Mouse (Mus musculus): ENCODE data around the gene Gpr84. TPM values are rescaled to one million over a fixed set of nuclear protein-coding genes. Genes with fewer than 3 reads are reported as not detected.

Gpr84 gene
- polyA plus RNA-seq, 1 experiment: 0.05 TPM

GRCm38 (mm10) chr15:103333738-103334137 is 23.3 kb upstream of the Gpr84 start:
- Histone ChIP-seq H3K36me3 (ENCODE audit: control insufficient read depth, insufficient read depth) (no peaks in the 10 kb centered on the region), H3K4me3 (no peak overlapping the region), H3K79me2 (ENCODE audit: control insufficient read depth, insufficient read depth) (no peaks in the 10 kb centered on the region), H3K27me3 (ENCODE audit: control insufficient read depth, insufficient read depth, insufficient read length) (no peaks in the 10 kb centered on the region), H3ac (ENCODE audit: control insufficient read depth, insufficient read length) (no peak overlapping the region), H3K4me2 (ENCODE audit: low read depth) (no peak overlapping the region)
- TF ChIP-seq TCF12 (IDR thresholded peaks at IDR 0.05; ENCODE audit: insufficient read depth, poor library complexity, severe bottlenecking): no peak
- no peak for TF ChIP-seq MYOG (IDR thresholded peaks at IDR 0.05; ENCODE audit: control insufficient read depth in 1 of 3, insufficient read depth in 1 of 3, insufficient read length in 2 of 3, low read depth in 2 of 3)
- TF ChIP-seq MAX (IDR thresholded peaks at IDR 0.05; ENCODE audit: low read depth): no peak

GRCm38 (mm10) chr15:103333081-103333615 is 22.7 kb upstream of the Gpr84 start:
- no peaks in the 10 kb centered on the region for H3K27me3 ChIP-seq (ENCODE audit: control insufficient read depth, insufficient read depth, insufficient read length)
- no peak overlapping the region for H3K4me2 ChIP-seq (ENCODE audit: low read depth)
- H3K36me3 ChIP-seq (ENCODE audit: control insufficient read depth, insufficient read depth): no peaks in the 10 kb centered on the region
- no peak for TF ChIP-seq TCF3 (IDR thresholded peaks at IDR 0.05; ENCODE audit: insufficient read length, low read depth)
- no peak for TF ChIP-seq REST (IDR thresholded peaks at IDR 0.05; ENCODE audit: insufficient read depth, insufficient read length)
- no peak for TF ChIP-seq SRF (IDR thresholded peaks at IDR 0.05; ENCODE audit: control insufficient read depth, insufficient read length, low read depth)
- TF ChIP-seq MYOG (IDR thresholded peaks at IDR 0.05; ENCODE audit: control insufficient read depth in 1 of 3, insufficient read depth in 1 of 3, insufficient read length in 2 of 3, low read depth in 2 of 3): no peak
- TF ChIP-seq MAX (IDR thresholded peaks at IDR 0.05; ENCODE audit: low read depth): no peak
- no peak for TF ChIP-seq POLR2A (IDR thresholded peaks at IDR 0.05; ENCODE audit: insufficient read length, low read depth)
- TF ChIP-seq E2F4 (IDR thresholded peaks at IDR 0.05; ENCODE audit: insufficient read depth): no peak
- no peak for TF ChIP-seq TCF12 (IDR thresholded peaks at IDR 0.05; ENCODE audit: insufficient read depth, poor library complexity, severe bottlenecking)
- H3K4me3 ChIP-seq: no peak overlapping the region
- no peaks in the 10 kb centered on the region for H3K79me2 ChIP-seq (ENCODE audit: control insufficient read depth, insufficient read depth)
- no peak overlapping the region for H3ac ChIP-seq (ENCODE audit: control insufficient read depth, insufficient read length)

- H3K4me2 ChIP-seq (ENCODE audit: low read depth): peak overlapping the region; percentile 100
- no peaks in the 10 kb centered on the region for H3K36me3 ChIP-seq (ENCODE audit: control insufficient read depth, insufficient read depth)
- no peaks in the 10 kb centered on the region for H3K79me2 ChIP-seq (ENCODE audit: control insufficient read depth, insufficient read depth)
- peak overlapping the region; percentile 41 for H3K4me3 ChIP-seq
- TF ChIP-seq MYOD1 (IDR thresholded peaks at IDR 0.05; ENCODE audit: control insufficient read depth in 1 of 3, insufficient read length in 2 of 3, low read depth in 2 of 3) (no peak), MAX (IDR thresholded peaks at IDR 0.05; ENCODE audit: low read depth) (no peak), POLR2A (IDR thresholded peaks at IDR 0.05; ENCODE audit: insufficient read length, low read depth) (peak; percentile 74), MYOG (IDR thresholded peaks at IDR 0.05; ENCODE audit: control insufficient read depth in 1 of 3, insufficient read depth in 1 of 3, insufficient read length in 2 of 3, low read depth in 2 of 3) (no peak)
- peak overlapping the region; percentile 37 for H3ac ChIP-seq (ENCODE audit: control insufficient read depth, insufficient read length)
- H3K27me3 ChIP-seq (ENCODE audit: control insufficient read depth, insufficient read depth, insufficient read length): no peaks in the 10 kb centered on the region
These were observed 13.2 kb upstream of the Gpr84 start for GRCm38 (mm10) chr15:103323455-103324247.

DNA sequence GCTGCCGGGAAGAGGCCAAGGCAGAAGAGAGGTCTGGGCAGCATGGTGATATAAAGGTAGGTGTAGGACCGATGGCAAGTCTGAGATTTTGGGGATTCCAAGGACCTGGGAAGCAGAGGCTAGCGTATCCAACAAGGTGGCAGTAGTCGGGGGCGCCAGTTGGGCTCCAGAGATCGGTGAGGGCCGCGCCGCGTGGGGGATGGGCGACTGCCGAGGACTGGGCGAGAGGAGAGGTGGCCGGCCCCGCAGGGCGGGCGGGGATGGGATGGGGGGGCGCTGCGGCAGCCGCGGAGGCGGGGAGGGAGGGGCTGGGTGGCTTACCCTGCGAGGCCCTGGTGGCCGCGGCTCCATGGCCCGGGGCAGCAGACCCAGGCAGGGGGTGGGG is 12.7 kb upstream of the Gpr84 start:
- no peak for TF ChIP-seq USF1 (IDR thresholded peaks at IDR 0.05; ENCODE audit: low read depth)
- no peak for TF ChIP-seq TCF12 (IDR thresholded peaks at IDR 0.05; ENCODE audit: insufficient read depth, poor library complexity, severe bottlenecking)
- no peak for TF ChIP-seq E2F4 (IDR thresholded peaks at IDR 0.05; ENCODE audit: insufficient read depth)
- TF ChIP-seq POLR2AphosphoS2 (IDR thresholded peaks at IDR 0.05; ENCODE audit: insufficient read length, low read depth): no peak
- TF ChIP-seq CEBPB (IDR thresholded peaks at IDR 0.05; ENCODE audit: insufficient read depth, poor library complexity, severe bottlenecking): no peak
- no peak for TF ChIP-seq REST (IDR thresholded peaks at IDR 0.05; ENCODE audit: insufficient read depth, insufficient read length)
- TF ChIP-seq MYOG (IDR thresholded peaks at IDR 0.05; ENCODE audit: control insufficient read depth in 1 of 3, insufficient read depth in 1 of 3, insufficient read length in 2 of 3, low read depth in 2 of 3): no peak
- no peak for TF ChIP-seq TCF3 (IDR thresholded peaks at IDR 0.05; ENCODE audit: insufficient read length, low read depth)
- no peak for TF ChIP-seq MYOD1 (IDR thresholded peaks at IDR 0.05; ENCODE audit: control insufficient read depth in 1 of 3, insufficient read length in 2 of 3, low read depth in 2 of 3)
- Histone ChIP-seq H3K27me3 (ENCODE audit: control insufficient read depth, insufficient read depth, insufficient read length) (no peaks in the 10 kb centered on the region), H3K79me2 (ENCODE audit: control insufficient read depth, insufficient read depth) (no peaks in the 10 kb centered on the region), H3K4me2 (ENCODE audit: low read depth) (peak overlapping the region; percentile 100), H3ac (ENCODE audit: control insufficient read depth, insufficient read length) (peak overlapping the region; percentile 37), H3K4me3 (peak overlapping the region; percentile 41), H3K36me3 (ENCODE audit: control insufficient read depth, insufficient read depth) (no peaks in the 10 kb centered on the region)

- no peaks in the 10 kb centered on the region for H3K79me2 ChIP-seq (ENCODE audit: control insufficient read depth, insufficient read depth)
- peak overlapping the region; percentile 96 for H3K4me2 ChIP-seq (ENCODE audit: low read depth)
- H3K36me3 ChIP-seq (ENCODE audit: control insufficient read depth, insufficient read depth): no peaks in the 10 kb centered on the region
- TF ChIP-seq SRF (IDR thresholded peaks at IDR 0.05; ENCODE audit: control insufficient read depth, insufficient read length, low read depth): no peak
- TF ChIP-seq CEBPB (IDR thresholded peaks at IDR 0.05; ENCODE audit: insufficient read depth, poor library complexity, severe bottlenecking): no peak
- H3ac ChIP-seq (ENCODE audit: control insufficient read depth, insufficient read length): peak overlapping the region; percentile 37
- no peaks in the 10 kb centered on the region for H3K27me3 ChIP-seq (ENCODE audit: control insufficient read depth, insufficient read depth, insufficient read length)
- H3K4me3 ChIP-seq: peak overlapping the region; percentile 41
These were observed 12.0 kb upstream of the Gpr84 start for GRCm38 (mm10) chr15:103322396-103322795.
